Mouse (Mus musculus): ENCODE results near the gene Ndufc1. TPM values are rescaled to one million over a fixed set of nuclear protein-coding genes. Genes with fewer than 3 reads are reported as not detected.
"Not testable (repeated sequence)": the region's sequence is repeated elsewhere in the genome, so short reads cannot be mapped to it uniquely, and the experiment has no call there.

Ndufc1 gene
- 100 to 1,000 TPM; 287 to 299 TPM for total RNA-seq (2021)
- long read RNA-seq, experiment 1, transcript Ndufc1-201 (4 exons, 1,249 nt) = major isoform, 168 of 182 reads
- long read RNA-seq, experiment 1, partial matches to known transcripts = 4 of 182 reads
- long read RNA-seq, experiment 1, other reads (novel, unspliced or antisense) = 8 of 182 reads
- long read RNA-seq, experiment 2, transcript Ndufc1-203 (2 exons, 311 nt) = minor isoform, 6 of 259 reads
- long read RNA-seq, experiment 2, transcript Ndufc1-201 (4 exons, 1,249 nt) = major isoform, 241 of 259 reads
- long read RNA-seq, experiment 2, partial matches to known transcripts = 8 of 259 reads
- long read RNA-seq, experiment 2, other reads (novel, unspliced or antisense) = 4 of 259 reads

- peak within 1 kb of the TSS; percentile 91 for H3K4me3 ChIP-seq
- peak; percentile 100 for TF ChIP-seq CTCF (conservative IDR thresholded peaks at IDR 0.05)
- peak within 1 kb of the TSS; percentile 99 for H3K27ac ChIP-seq
- peak; percentile 93 to 99 for DNase-seq (ENCODE audit: low spot score in 2 of 2)
Measured at GRCm38 (mm10) chr3:51408561-51409183, at the start of gene Ndufc1. TSS of gene Ndufc1 (minus strand) at chr3:51408988.

DNA sequence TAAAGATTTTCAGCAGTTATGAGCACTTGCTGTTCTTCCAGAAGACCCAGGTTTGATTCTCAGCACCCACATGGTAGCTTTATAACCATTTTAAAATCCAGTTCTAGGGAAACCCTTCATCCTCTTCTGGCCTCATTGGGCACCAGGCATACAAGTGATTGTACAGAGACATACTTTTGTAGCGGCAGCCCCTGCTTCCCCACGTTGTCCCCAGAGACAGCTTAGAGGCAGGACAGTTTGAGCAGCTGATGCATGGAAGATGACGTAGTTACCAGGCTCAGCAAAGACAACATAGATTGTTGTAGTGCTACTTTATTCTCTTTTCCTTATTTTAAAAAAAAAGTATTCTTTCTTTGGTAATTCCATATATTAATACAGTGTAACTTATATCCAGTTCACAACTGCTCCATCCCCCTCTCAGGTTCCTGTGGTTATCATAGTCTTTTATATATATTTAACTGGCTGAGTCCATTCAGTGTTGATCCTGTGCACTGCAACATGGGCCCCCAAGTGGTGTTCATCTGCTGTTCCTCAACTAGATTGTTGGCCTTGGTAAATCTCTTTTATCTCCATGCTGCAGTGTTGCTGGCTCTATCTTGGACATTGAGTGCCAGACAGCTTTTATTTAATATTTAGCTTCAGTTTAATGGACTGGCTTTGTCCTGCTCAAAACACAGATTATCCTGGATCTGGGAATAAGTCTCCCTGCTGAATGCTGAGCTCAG is 26.2 kb upstream of the Ndufc1 start:
- no peak for DNase-seq (ENCODE audit: low spot score in 2 of 2)
- H3K27ac ChIP-seq = no peak overlapping the region
- no peak overlapping the region for H3K4me3 ChIP-seq
- TF ChIP-seq CTCF (conservative IDR thresholded peaks at IDR 0.05) = no peak

DNA sequence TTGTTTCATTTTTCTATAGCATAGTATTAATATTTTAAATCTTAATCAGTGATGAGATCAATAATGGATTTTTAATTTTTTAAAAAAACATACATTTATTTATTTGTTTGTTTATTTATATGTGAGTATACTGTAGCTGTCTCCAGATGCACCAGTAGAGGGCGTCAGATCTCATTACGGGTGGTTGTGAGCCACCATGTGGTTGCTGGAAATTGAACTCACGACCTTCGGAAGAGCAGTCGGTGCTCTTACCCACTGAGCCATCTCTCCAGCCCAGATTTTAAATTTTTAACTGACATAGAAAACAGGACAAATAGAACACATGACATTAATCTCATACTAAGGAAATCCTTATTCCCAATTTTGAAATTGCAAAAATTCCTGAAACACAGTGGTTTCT is 25.6 kb upstream of the Ndufc1 start:
- DNase-seq (ENCODE audit: low spot score in 2 of 2); H3K4me3 ChIP-seq: not testable (repeated sequence)
- peak; percentile 46 for TF ChIP-seq CTCF (conservative IDR thresholded peaks at IDR 0.05)

DNA sequence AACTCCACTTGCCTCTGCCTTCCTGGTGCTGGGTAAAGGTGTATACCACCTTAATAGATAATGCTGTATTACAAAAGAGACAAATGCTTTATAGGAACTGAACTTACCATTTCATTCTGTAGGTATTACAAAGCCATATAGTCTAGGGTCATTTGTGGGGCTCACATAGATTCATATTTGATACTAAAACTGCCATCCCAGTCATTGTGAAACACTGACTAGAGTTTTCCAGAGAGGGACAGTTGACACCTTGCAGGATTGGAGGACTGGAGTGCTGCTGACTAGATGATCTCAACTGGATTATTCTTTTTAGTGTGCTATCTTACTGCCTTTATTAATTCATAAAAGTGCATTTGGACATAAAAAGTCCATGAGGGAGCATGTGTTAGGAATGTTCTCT is 16.6 kb upstream of the Ndufc1 start:
- no peak overlapping the region for H3K4me3 ChIP-seq
- DNase-seq (ENCODE audit: low spot score in 2 of 2) = no peak
- H3K27ac ChIP-seq = no peak overlapping the region
- TF ChIP-seq CTCF (conservative IDR thresholded peaks at IDR 0.05) = no peak

More for the DNA sequence above, 25.6 kb upstream of the Ndufc1 start:
- H3K27ac ChIP-seq = not testable (repeated sequence)

GRCm38 (mm10) chr3:51421921-51422320 is 13.1 kb upstream of the Ndufc1 start:
- TF ChIP-seq CTCF (conservative IDR thresholded peaks at IDR 0.05) = no peak
- no peak overlapping the region for H3K27ac ChIP-seq
- no peak for DNase-seq (ENCODE audit: low spot score in 2 of 2)
- H3K4me3 ChIP-seq = no peak overlapping the region

DNA sequence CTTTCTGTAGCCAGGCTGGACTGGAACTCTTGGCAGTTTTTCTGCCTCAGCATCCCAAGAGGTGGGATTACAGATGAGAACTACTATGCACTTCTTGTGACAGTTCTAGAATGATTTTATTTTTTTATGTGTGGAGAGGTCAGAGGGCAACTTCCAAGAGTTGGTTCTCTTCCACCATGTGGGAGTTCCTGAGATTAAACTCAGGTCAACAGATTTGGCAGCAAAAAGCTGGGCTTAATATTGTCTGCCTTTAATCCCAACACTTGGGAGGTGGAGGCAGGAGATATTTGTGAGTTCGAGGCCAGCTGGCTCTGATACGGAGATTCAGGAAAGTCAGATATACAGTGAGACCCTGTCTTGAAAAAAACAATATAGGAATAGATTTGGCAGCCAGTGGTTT is 9.2 kb upstream of the Ndufc1 start:
- peak overlapping the region; percentile 92; the same call in 1 of the 2 replicates for H3K4me3 ChIP-seq
- no peak for TF ChIP-seq CTCF (conservative IDR thresholded peaks at IDR 0.05)
- DNase-seq (ENCODE audit: low spot score in 2 of 2) = no peak
- no peak overlapping the region for H3K27ac ChIP-seq

GRCm38 (mm10) chr3:51417485-51417884 is 8.7 kb upstream of the Ndufc1 start:
- peak overlapping the region; percentile 92 for H3K4me3 ChIP-seq
- TF ChIP-seq CTCF (conservative IDR thresholded peaks at IDR 0.05) = no peak; the same call in 1 of the 2 replicates
- H3K27ac ChIP-seq = no peak overlapping the region
- DNase-seq (ENCODE audit: low spot score in 2 of 2) = no peak

- TF ChIP-seq CTCF (conservative IDR thresholded peaks at IDR 0.05) = no peak
- Histone ChIP-seq H3K27ac (no peak overlapping the region; the same call in 1 of the 2 replicates), H3K4me3 (peak overlapping the region; percentile 92)
- DNase-seq (ENCODE audit: low spot score in 2 of 2) = no peak
Measured at GRCm38 (mm10) chr3:51417135-51417458, 8.3 kb upstream of the Ndufc1 start.

- H3K27ac ChIP-seq = peak overlapping the region; percentile 91
- no peak for TF ChIP-seq CTCF (conservative IDR thresholded peaks at IDR 0.05)
- DNase-seq (ENCODE audit: low spot score in 2 of 2) = peak in 1 of 2 experiments; percentile 18
- peak overlapping the region; percentile 92 for H3K4me3 ChIP-seq
Measured at GRCm38 (mm10) chr3:51416364-51417134, 7.8 kb upstream of the Ndufc1 start.

DNA sequence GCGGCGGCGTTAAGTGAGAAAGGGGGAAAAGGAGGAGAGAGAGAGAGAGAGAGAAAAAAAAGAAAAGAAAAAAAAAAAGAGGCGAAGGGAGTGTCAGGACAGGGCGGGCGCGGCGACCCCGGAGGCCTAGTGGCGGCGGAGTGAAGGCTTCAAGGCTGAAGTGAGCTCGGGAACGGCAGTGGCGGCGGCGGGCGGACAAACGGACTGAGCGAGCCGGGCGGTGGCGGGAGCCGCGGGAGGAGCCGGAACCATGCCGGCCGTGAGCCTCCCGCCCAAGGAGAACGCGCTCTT is 7.2 kb upstream of the Ndufc1 start:
- peak overlapping the region; percentile 91 for H3K27ac ChIP-seq
- DNase-seq (ENCODE audit: low spot score in 2 of 2) = peak in 1 of 2 experiments; percentile 11
- TF ChIP-seq CTCF (conservative IDR thresholded peaks at IDR 0.05) = 0 out of 2 replicates have a peak, but pooled peaks have one; percentile 18
- H3K4me3 ChIP-seq = peak overlapping the region; percentile 92

DNA sequence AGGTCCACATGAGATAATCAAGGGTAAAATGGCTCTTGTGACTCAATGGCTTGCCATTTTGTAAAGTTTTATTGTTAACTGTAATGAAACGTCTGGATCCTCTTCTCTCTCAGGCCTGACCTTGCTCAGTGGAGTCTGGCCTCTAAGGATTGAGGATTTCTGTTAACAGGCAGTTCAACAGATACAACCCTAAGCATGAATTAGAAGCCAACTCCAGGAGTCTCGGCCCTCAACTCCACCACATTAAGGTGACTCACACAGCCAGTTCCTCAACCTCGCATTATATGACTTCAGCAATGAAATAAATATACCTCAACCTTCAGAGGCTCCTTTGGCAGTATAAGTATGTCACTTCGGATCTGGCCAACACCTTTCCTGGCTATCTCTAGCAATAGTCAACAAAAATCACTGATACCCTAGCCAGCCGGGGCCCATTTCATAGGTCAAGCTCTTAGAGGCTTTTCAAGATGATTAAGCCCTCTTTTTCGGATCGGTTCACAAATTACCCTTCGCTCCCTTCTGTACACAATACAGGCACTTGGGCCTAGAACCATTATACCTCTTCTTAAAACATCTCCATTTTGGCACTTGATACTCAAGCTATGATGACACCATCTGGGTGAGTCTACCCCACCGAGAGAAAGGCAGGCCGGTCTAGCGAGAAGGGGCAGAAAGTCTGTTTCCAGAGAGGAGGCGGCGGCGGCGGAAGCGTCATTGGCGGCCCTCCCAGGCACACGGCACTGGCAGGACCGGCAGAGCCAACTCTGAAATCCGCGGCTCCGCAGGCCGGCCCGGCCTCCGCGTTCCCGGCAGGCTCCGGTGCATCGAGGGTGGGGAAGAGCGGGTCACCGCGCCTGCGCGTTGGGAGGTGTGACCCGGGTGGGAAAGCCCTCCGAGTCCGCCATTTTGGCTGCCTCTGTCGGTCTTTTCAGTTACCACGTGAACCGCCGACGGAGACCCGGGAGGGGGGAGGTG is 6.6 kb upstream of the Ndufc1 start, which contains the start of gene Naa15:
TSS of gene Naa15 (plus strand) at position 51 of the 975 bp plus-strand sequence.
- no peak for TF ChIP-seq CTCF (conservative IDR thresholded peaks at IDR 0.05)
- peak within 1 kb of the TSS; percentile 92 for H3K4me3 ChIP-seq
- peak; percentile 96 to 98 for DNase-seq (ENCODE audit: low spot score in 2 of 2)
- H3K27ac ChIP-seq = peak within 1 kb of the TSS; percentile 91

All from layer of hippocampus, adult 2 months (tissue).